Mouse (Mus musculus): ENCODE data around the gene Olfr69. TPM values are rescaled to one million over a fixed set of nuclear protein-coding genes. Genes with fewer than 3 reads are reported as not detected.
"Not testable (repeated sequence)": the region's sequence is repeated elsewhere in the genome, so short reads cannot be mapped to it uniquely, and the experiment has no call there.

Gene Olfr69
- polyA plus RNA-seq, 1 experiment from 2014 or later = not detected

DNA sequence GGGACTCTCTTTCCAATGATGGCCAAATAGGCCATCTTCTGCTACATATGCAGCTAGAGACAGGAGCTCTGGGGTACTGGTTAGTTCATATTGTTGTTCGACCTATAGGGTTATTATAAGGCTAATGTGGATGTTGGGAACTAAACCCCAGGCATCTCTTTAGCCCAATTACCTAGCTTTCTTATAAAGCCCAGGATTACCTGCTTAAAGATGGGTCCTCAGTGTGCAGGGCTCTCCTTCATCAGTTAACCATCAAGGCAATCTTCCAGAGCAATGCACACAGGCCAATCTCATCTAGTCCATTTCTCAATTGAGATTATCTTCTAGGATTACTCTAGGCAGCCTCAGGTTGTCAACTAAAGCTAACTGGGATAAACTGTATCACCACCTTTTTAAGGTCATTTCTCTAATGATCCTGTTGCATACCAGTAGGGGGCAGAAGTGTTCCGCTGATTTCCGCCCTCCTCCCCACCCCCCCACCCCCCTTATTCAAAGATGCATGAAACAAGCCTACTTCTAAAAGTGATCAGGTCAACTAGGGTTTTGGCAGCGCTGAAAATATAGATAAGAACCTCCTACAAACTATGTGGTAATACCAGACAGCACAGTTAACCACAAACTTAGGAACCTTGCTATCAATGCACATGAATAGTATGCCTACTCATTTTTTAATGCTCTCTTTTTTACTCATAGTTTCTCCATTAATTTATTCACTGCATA, 21.4 kb upstream of the Olfr69 start:
- 16% methylated on average over 4 of the region's 4 CpGs for WGBS
- no peaks in the 10 kb centered on the region for H3K36me3 ChIP-seq

DNA sequence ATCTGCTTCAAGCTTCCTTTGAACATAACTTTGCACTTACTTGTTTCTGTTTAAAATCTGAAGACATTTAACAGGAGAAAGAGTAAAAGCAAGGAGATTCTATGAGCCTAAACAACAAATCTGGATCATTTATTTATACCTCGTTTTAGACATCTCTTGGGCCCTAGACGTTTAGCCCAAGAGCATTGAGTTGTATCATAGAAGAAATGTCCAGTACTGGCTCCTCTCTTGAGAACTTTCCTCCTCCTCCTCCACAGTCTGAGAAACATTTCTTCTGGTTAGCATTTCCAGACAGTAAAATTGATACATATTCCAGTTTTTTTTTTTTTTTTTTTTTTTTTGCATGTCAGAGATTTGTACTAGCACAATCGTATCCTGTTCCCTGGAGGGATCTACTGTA, 20.3 kb upstream of the Olfr69 start, which contains the start of gene Olfr67:
Olfr67 (minus strand) TSS at position 101 of the 400 bp plus-strand sequence.
- no peak within 1 kb of the TSS for H3K27ac ChIP-seq
- no peaks in the 10 kb centered on the region for H3K27me3 ChIP-seq (replicated peaks)
- no peaks in the 10 kb centered on the region for H3K9me3 ChIP-seq
- H3K4me2 ChIP-seq = no peak within 1 kb of the TSS
- 70% methylated on average over 3 of the region's 3 CpGs for WGBS
- H3K9ac ChIP-seq = no peak within 1 kb of the TSS
- H3K4me1 ChIP-seq = no peaks in the 10 kb centered on the region
- no peak within 1 kb of the TSS for H3K4me3 ChIP-seq (replicated peaks)
- no peaks in the 10 kb centered on the region for H3K36me3 ChIP-seq
- ATAC-seq (ENCODE audit: insufficient read depth, low FRiP score, low read depth) = no peak

More for the DNA sequence above, 21.4 kb upstream of the Olfr69 start:
- no peaks in the 10 kb centered on the region for H3K27me3 ChIP-seq (replicated peaks)
- H3K4me3 ChIP-seq (replicated peaks) = no peak overlapping the region
- no peak overlapping the region for H3K27ac ChIP-seq
- no peaks in the 10 kb centered on the region for H3K9me3 ChIP-seq
- no peak for ATAC-seq (ENCODE audit: insufficient read depth, low FRiP score, low read depth)
- no peak overlapping the region for H3K4me2 ChIP-seq
- no peaks in the 10 kb centered on the region for H3K4me1 ChIP-seq
- H3K9ac ChIP-seq = no peak overlapping the region

DNA sequence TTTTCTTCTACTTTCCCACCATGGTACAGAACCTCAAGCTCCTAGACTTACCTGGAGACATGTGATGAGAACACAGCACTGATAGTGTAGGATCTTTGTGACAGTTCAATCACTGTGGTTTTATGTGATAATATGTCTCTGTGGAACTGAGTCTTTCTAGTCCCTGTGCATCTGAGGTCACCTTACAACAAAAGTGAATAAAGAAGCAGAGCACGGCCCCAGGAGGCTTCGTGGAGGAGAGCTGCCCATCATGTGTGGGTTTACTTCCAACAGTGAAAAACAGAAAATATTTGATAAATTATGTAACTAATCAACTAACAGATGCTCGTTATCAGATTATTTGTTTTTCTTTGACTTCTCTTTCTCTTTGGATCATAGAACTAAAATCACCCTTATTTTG, 8.2 kb upstream of the Olfr69 start, which contains the start of gene Olfr68:
Olfr68 (minus strand) TSS at position 101 of the 400 bp plus-strand sequence.
- H3K4me2 ChIP-seq = no peak within 1 kb of the TSS
- H3K36me3 ChIP-seq = no peaks in the 10 kb centered on the region
- H3K4me3 ChIP-seq (replicated peaks) = no peak within 1 kb of the TSS
- H3K27ac ChIP-seq = no peak within 1 kb of the TSS
- ATAC-seq (ENCODE audit: insufficient read depth, low FRiP score, low read depth) = no peak
- no peaks in the 10 kb centered on the region for H3K27me3 ChIP-seq (replicated peaks)
- WGBS = 75% methylated on average over 3 of the region's 3 CpGs
- no peaks in the 10 kb centered on the region for H3K4me1 ChIP-seq
- H3K9ac ChIP-seq = no peak within 1 kb of the TSS
- H3K9me3 ChIP-seq = no peaks in the 10 kb centered on the region

DNA sequence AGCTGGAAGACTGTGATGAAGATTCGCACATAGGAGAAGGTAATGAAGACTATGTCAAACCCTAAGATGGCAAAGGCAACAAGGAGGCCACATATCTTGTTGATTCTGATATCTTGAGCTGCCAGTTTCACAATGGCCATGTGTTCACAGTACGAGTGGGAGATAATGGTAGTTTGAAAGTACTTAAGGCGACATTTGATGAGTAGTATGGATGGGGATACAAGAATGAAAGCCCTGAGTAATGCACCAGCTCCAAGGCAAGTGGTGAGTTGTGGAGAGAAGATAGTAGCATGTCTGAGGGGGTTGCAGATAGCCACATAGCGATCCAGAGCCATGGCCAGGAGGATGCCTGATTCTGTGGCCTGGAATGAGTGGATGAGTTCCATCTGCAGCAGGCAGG, 6.3 kb upstream of the Olfr69 start:
- not testable (repeated sequence) for H3K9me3 ChIP-seq; H3K27ac ChIP-seq; H3K9ac ChIP-seq; H3K36me3 ChIP-seq; H3K4me1 ChIP-seq; ATAC-seq (ENCODE audit: insufficient read depth, low FRiP score, low read depth); H3K4me3 ChIP-seq (replicated peaks); H3K4me2 ChIP-seq; H3K27me3 ChIP-seq (replicated peaks)
- WGBS = 81% methylated on average over 4 of the region's 4 CpGs

DNA sequence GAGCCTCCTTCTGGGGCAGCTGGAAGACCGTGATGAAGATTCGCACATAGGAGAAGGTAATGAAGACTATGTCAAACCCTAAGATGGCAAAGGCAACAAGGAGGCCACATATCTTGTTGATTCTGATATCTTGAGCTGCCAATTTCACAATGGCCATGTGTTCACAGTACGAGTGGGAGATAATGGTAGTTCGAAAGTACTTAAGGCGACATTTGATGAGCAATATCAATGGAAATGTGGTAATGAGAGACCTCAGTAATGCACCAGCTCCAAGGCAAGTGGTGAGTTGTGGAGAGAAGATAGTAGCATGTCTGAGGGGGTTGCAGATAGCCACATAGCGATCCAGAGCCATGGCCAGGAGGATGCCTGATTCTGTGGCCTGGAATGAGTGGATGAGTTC, 3.7 kb downstream of the Olfr69 start:
- not testable (repeated sequence) for H3K9ac ChIP-seq; ATAC-seq (ENCODE audit: insufficient read depth, low FRiP score, low read depth); H3K36me3 ChIP-seq; H3K4me1 ChIP-seq; H3K4me3 ChIP-seq (replicated peaks); H3K4me2 ChIP-seq; H3K27ac ChIP-seq; H3K9me3 ChIP-seq; H3K27me3 ChIP-seq (replicated peaks)
- WGBS = 78% methylated on average over 6 of the region's 6 CpGs

DNA sequence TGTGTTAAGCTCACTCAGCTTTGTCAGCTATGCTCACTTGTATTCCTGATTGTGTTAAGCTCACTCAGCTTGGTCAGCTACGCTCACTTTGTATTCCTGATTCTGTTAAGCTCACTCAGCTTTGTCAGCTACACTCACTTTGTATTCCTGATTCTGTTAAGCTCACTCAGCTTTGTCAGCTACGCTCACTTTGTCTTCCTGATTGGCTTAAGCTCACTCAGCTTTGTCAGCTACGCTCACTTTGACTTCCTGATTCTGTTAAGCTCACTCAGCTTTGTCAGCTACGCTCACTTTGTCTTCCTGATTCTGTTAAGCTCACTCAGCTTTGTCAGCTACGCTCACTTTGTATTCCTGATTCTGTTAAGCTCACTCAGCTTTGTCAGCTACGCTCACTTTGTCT, 9.2 kb downstream of the Olfr69 start:
- not testable (repeated sequence) for H3K27me3 ChIP-seq (replicated peaks); H3K4me3 ChIP-seq (replicated peaks); H3K36me3 ChIP-seq; H3K9me3 ChIP-seq; ATAC-seq (ENCODE audit: insufficient read depth, low FRiP score, low read depth); H3K4me1 ChIP-seq; H3K4me2 ChIP-seq; H3K27ac ChIP-seq; H3K9ac ChIP-seq
- WGBS = 89% methylated on average over 6 of the region's 6 CpGs

DNA sequence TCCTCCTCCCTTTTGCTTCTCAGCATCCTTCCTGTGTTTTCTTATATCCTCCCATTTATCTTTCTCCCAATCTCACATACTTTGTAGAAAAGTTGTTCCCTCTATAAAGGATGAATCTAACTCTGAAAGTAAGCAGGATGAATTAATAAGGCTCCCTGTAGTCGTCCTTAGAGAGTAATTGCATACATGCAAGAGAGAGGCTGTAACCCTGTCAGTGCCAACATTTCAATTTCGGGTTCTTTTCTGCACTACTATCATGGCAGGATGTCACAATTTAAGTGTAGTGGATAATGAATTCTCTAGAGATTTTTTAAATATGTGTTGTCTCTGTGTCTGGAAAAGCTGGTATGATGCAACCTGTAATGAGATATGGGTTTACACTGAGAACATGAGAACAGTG, 14.2 kb downstream of the Olfr69 start, which contains the start of gene Olfr630:
Olfr630 (minus strand) TSS at position 101 of the 400 bp plus-strand sequence.
- 40% methylated on average over 2 of the region's 2 CpGs for WGBS
- H3K4me2 ChIP-seq = no peak within 1 kb of the TSS
- H3K9me3 ChIP-seq = no peaks in the 10 kb centered on the region
- H3K9ac ChIP-seq = no peak within 1 kb of the TSS
- H3K36me3 ChIP-seq = no peaks in the 10 kb centered on the region
- H3K4me3 ChIP-seq (replicated peaks) = no peak within 1 kb of the TSS
- H3K27ac ChIP-seq = no peak within 1 kb of the TSS
- no peak for ATAC-seq (ENCODE audit: insufficient read depth, low FRiP score, low read depth)
- no peaks in the 10 kb centered on the region for H3K4me1 ChIP-seq
- no peaks in the 10 kb centered on the region for H3K27me3 ChIP-seq (replicated peaks)

DNA sequence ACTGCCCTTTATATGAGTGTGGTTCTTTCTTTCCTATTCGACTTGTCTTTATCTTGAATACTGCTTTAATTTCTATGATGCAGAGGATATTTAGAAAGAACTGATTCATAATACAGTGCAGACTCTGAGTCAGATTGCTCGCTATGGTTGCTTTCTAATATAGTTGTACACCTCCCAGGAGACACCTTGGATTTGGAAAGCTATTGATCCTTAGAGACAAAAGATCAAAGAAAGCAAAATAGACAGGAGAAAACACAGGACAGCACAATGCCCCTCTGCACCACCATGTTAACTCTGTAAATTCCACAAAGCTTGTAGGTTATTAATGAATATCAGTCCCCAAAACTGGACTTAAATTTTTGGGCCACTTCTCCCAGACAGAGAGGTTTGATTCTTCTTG, 26.6 kb downstream of the Olfr69 start, which contains the start of gene Olfr629:
Olfr629 (minus strand) TSS at position 101 of the 400 bp plus-strand sequence.
- no peaks in the 10 kb centered on the region for H3K27me3 ChIP-seq (replicated peaks)
- H3K9me3 ChIP-seq = no peaks in the 10 kb centered on the region
- no peaks in the 10 kb centered on the region for H3K36me3 ChIP-seq
- H3K27ac ChIP-seq = no peak within 1 kb of the TSS
- H3K9ac ChIP-seq = no peak within 1 kb of the TSS
- no peak within 1 kb of the TSS for H3K4me2 ChIP-seq
- H3K4me3 ChIP-seq (replicated peaks) = no peak within 1 kb of the TSS
- 76% methylated on average over 2 of the region's 2 CpGs for WGBS
- H3K4me1 ChIP-seq = no peaks in the 10 kb centered on the region
- no peak for ATAC-seq (ENCODE audit: insufficient read depth, low FRiP score, low read depth)

DNA sequence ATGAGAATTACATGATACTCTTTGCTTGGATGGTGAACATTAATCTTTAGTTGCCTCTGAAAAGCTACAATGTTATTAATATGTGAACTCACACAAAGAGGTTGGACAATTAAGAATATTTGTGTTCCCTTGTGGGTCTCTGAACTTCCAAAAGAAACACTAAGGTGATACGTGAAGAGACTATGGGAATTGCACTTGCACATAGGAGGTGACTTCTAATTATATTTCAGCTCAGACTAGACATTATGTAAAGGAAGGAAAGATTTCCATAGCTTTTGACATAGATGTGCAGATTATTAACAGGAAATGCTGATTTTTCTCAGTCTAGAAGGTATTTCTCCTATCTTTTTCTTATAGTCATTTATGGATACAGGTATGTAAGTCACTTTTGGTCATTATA, 41.3 kb downstream of the Olfr69 start, which contains the start of gene Olfr628:
Olfr628 (plus strand) TSS at position 301 of the 400 bp plus-strand sequence.
- no peak within 1 kb of the TSS for H3K27ac ChIP-seq
- no peaks in the 10 kb centered on the region for H3K9me3 ChIP-seq
- ATAC-seq (ENCODE audit: insufficient read depth, low FRiP score, low read depth) = no peak
- no peaks in the 10 kb centered on the region for H3K27me3 ChIP-seq (replicated peaks)
- no peaks in the 10 kb centered on the region for H3K36me3 ChIP-seq
- no peaks in the 10 kb centered on the region for H3K4me1 ChIP-seq
- WGBS = 80% methylated on average over 1 of the region's 1 CpGs
- no peak within 1 kb of the TSS for H3K4me2 ChIP-seq
- H3K9ac ChIP-seq = no peak within 1 kb of the TSS
- no peak within 1 kb of the TSS for H3K4me3 ChIP-seq (replicated peaks)

DNA sequence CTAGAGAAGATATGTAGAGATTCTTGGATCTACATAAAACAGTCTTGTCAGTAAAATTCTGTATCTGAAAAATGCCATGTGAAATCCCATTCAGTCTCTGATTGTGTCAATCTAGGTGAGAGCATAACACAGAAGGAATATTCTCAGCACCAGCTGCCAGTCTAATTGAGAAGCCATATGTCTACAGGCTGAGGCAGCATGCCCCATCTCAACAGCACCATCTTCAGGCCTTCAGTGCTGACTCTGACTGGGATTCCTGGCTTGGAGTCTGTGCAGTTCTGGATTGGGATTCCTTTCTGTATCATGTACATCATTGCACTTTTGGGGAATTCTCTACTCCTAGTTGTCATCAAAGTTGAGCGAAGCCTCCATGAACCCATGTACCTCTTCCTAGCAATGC, 55.0 kb downstream of the Olfr69 start:
- not testable (repeated sequence) for ATAC-seq (ENCODE audit: insufficient read depth, low FRiP score, low read depth); H3K27ac ChIP-seq; H3K9me3 ChIP-seq; H3K4me2 ChIP-seq; H3K4me3 ChIP-seq (replicated peaks); H3K9ac ChIP-seq; H3K36me3 ChIP-seq; H3K4me1 ChIP-seq; H3K27me3 ChIP-seq (replicated peaks)
- 97% methylated on average over 1 of the region's 1 CpGs for WGBS
